ENCODE assay signal across 10 mouse cellular contexts in genomic region chr12:31580634-31581318, GRCm38 (mm10). TPM values are rescaled to one million over a fixed set of nuclear protein-coding genes. Genes with fewer than 3 reads are reported as not detected.
DNase-seq lines count a peak whose midpoint lies in the region; ATAC-seq and TF ChIP-seq lines count a peak whose summit lies in the region.
"Had no signal": no experiment of that assay in that cellular context is flagged by ENCODE, and none has a peak within 500 bp of the region (broad histone marks: within the 10 kb centered on the region; RNA-seq: fewer than 3 reads in every experiment).

No protein-coding gene starts in this region.

- H3K27ac ChIP-seq in embryonic facial prominence, embryonic 10.5 days (replicated peaks): no peak overlapping the region; the same call in 1 of the 2 replicates
- no peak overlapping the region for H3K27ac ChIP-seq in intestine, embryonic 15.5 days
- H3K27ac ChIP-seq in stomach, embryonic 14.5 days (ENCODE audit: low read length): no peak overlapping the region
- H3K27ac ChIP-seq in kidney, adult 2 months (ENCODE audit: insufficient read depth, low read depth, low read length): no peak overlapping the region
- H3K27ac ChIP-seq in kidney, embryonic 15.5 days: no peak overlapping the region
- H3K27ac ChIP-seq: liver, embryonic 13.5 days had no signal

- no peaks in the 10 kb centered on the region for H3K36me3 ChIP-seq in embryonic facial prominence, embryonic 10.5 days (replicated peaks)
- no peaks in the 10 kb centered on the region for H3K36me3 ChIP-seq in intestine, embryonic 15.5 days
- no peaks in the 10 kb centered on the region for H3K36me3 ChIP-seq in stomach, embryonic 14.5 days (ENCODE audit: control insufficient read depth, insufficient read depth, low read length)
- no peaks in the 10 kb centered on the region for H3K36me3 ChIP-seq in kidney, adult 2 months (ENCODE audit: control insufficient read depth, insufficient read depth, low read length)
- no peaks in the 10 kb centered on the region for H3K36me3 ChIP-seq in kidney, embryonic 15.5 days
- H3K36me3 ChIP-seq: liver, embryonic 13.5 days had no signal

- no peaks in the 10 kb centered on the region for H3K27me3 ChIP-seq in embryonic facial prominence, embryonic 10.5 days (replicated peaks; ENCODE audit: low read depth, poor library complexity, severe bottlenecking)
- no peaks in the 10 kb centered on the region for H3K27me3 ChIP-seq in intestine, embryonic 15.5 days (replicated peaks)
- no peaks in the 10 kb centered on the region for H3K27me3 ChIP-seq in stomach, embryonic 14.5 days (ENCODE audit: control insufficient read depth, insufficient read depth, low read length)
- no peaks in the 10 kb centered on the region for H3K27me3 ChIP-seq in kidney, adult 2 months (replicated peaks; ENCODE audit: control insufficient read depth, insufficient read depth, low read length)
- no peaks in the 10 kb centered on the region for H3K27me3 ChIP-seq in kidney, embryonic 15.5 days
- H3K27me3 ChIP-seq: liver, embryonic 13.5 days had no signal

- WGBS in embryonic facial prominence, embryonic 10.5 days: 85% methylated on average over 5 of the region's 5 CpGs
- WGBS in intestine, embryonic 15.5 days: 74% methylated on average over 5 of the region's 5 CpGs
- WGBS in stomach, embryonic 14.5 days: 86% methylated on average over 5 of the region's 5 CpGs
- 91% methylated on average over 5 of the region's 5 CpGs for WGBS in kidney, adult 2 months
- WGBS in kidney, embryonic 15.5 days: 93% methylated on average over 5 of the region's 5 CpGs

- H3K4me1 ChIP-seq in embryonic facial prominence, embryonic 10.5 days: peaks cover 5% of the 10 kb centered on the region; the same call in 1 of the 2 replicates
- no peaks in the 10 kb centered on the region for H3K4me1 ChIP-seq in intestine, embryonic 15.5 days (replicated peaks)
- H3K4me1 ChIP-seq in stomach, embryonic 14.5 days (ENCODE audit: control insufficient read depth, insufficient read depth, low read length): no peaks in the 10 kb centered on the region
- no peaks in the 10 kb centered on the region for H3K4me1 ChIP-seq in kidney, adult 2 months (ENCODE audit: control insufficient read depth, insufficient read depth, low read length)
- H3K4me1 ChIP-seq in kidney, embryonic 15.5 days: no peaks in the 10 kb centered on the region
- H3K4me1 ChIP-seq: liver, embryonic 13.5 days had no signal

- H3K4me3 ChIP-seq in embryonic facial prominence, embryonic 10.5 days: no peak overlapping the region
- H3K4me3 ChIP-seq in intestine, embryonic 15.5 days (replicated peaks): no peak overlapping the region
- H3K4me3 ChIP-seq in stomach, embryonic 14.5 days (ENCODE audit: low read depth, low read length): no peak overlapping the region
- no peak overlapping the region for H3K4me3 ChIP-seq in kidney, adult 2 months (ENCODE audit: insufficient read depth, low read depth, low read length)
- H3K4me3 ChIP-seq in kidney, embryonic 15.5 days (replicated peaks): no peak overlapping the region
- H3K4me3 ChIP-seq: liver, embryonic 13.5 days had no signal

- TF ChIP-seq POLR2A in kidney, adult 2 months (IDR thresholded peaks at IDR 0.05; ENCODE audit: low read depth, low read length): no peak

- peak; percentile 31 for DNase-seq in layer of hippocampus, adult 9-11 months
- no peak for DNase-seq in layer of hippocampus, postnatal 36 days
- peak; percentile 72 for DNase-seq in embryonic facial prominence, embryonic 10.5 days (ENCODE audit: low spot score)
- no peak for DNase-seq in kidney, adult 2 months
- no peak for DNase-seq in spleen, postnatal 36 days (ENCODE audit: low spot score in 2 of 2)
- DNase-seq: gastrocnemius, postnatal 10 days; liver, embryonic 13.5 days had no signal

- no peak overlapping the region for H3K4me2 ChIP-seq in intestine, embryonic 15.5 days (replicated peaks)
- no peak overlapping the region for H3K4me2 ChIP-seq in stomach, embryonic 14.5 days (replicated peaks; ENCODE audit: low read depth, low read length)
- H3K4me2 ChIP-seq in kidney, embryonic 15.5 days: no peak overlapping the region
- H3K4me2 ChIP-seq: liver, embryonic 13.5 days had no signal

- TF ChIP-seq CTCF in kidney, adult 2 months (conservative IDR thresholded peaks at IDR 0.05; ENCODE audit: insufficient read depth, insufficient read length, low read depth, low read length): no peak

- H3K9ac ChIP-seq in intestine, embryonic 15.5 days: no peak overlapping the region
- no peak overlapping the region for H3K9ac ChIP-seq in stomach, embryonic 14.5 days (replicated peaks; ENCODE audit: low read depth, low read length)
- H3K9ac ChIP-seq in kidney, embryonic 15.5 days: no peak overlapping the region
- H3K9ac ChIP-seq: liver, embryonic 13.5 days had no signal

- no peaks in the 10 kb centered on the region for H3K9me3 ChIP-seq in embryonic facial prominence, embryonic 10.5 days
- H3K9me3 ChIP-seq in intestine, embryonic 15.5 days: no peaks in the 10 kb centered on the region
- H3K9me3 ChIP-seq in stomach, embryonic 14.5 days (ENCODE audit: control insufficient read depth, low read depth, low read length): no peaks in the 10 kb centered on the region
- H3K9me3 ChIP-seq in kidney, embryonic 15.5 days (replicated peaks): no peaks in the 10 kb centered on the region
- H3K9me3 ChIP-seq: liver, embryonic 13.5 days had no signal

- ATAC-seq in intestine, embryonic 15.5 days: peak; percentile 81
- ATAC-seq in stomach, embryonic 14.5 days (ENCODE audit: insufficient number of reproducible peaks, insufficient read depth, low FRiP score, low read depth): peak; percentile 85
- no peak; the same call in 1 of the 2 replicates for ATAC-seq in kidney, embryonic 15.5 days (replicated peaks; ENCODE audit: low FRiP score)

RNA-seq across cellular contexts. Expression of gene Slc26a4, which starts 21.0 kb away (rescaled TPM):
- total RNA-seq in layer of hippocampus, postnatal 36 days (2021): 10 to 100 TPM; 11.8 to 11.9 TPM
- polyA plus RNA-seq in embryonic facial prominence, embryonic 10.5 days (2016; fragmentation: Nextera tagmentation; extraction: Ambion mirVana): 0.31 TPM in 1 of 2 replicates, not detected in the other
- 0.16 and 0.24 TPM in 2 replicates for polyA plus RNA-seq in intestine, embryonic 15.5 days (2015; fragmentation: Nextera tagmentation; extraction: Ambion mirVana)
- polyA plus RNA-seq in stomach, embryonic 14.5 days (2014; fragmentation: Nextera tagmentation; extraction: Ambion mirVana): 0.52 and 0.53 TPM in 2 replicates
- 34.5 and 37.8 TPM in 2 replicates for polyA plus RNA-seq in kidney, adult 2 months (2012; rRNA removed)
- 0.77 and 0.99 TPM in 2 replicates for polyA plus RNA-seq in kidney, embryonic 15.5 days (2015; fragmentation: Nextera tagmentation; extraction: Ambion mirVana)
- polyA plus RNA-seq: liver, embryonic 13.5 days had no signal

RNA-seq across cellular contexts. Expression of gene Bcap29, which starts 53.7 kb away (rescaled TPM):
- total RNA-seq in layer of hippocampus, postnatal 36 days (2021): 10 to 100 TPM; 35.1 to 42.4 TPM
- 26.5 and 30.2 TPM in 2 replicates for polyA plus RNA-seq in embryonic facial prominence, embryonic 10.5 days (2016; fragmentation: Nextera tagmentation; extraction: Ambion mirVana)
- polyA plus RNA-seq in intestine, embryonic 15.5 days (2015; fragmentation: Nextera tagmentation; extraction: Ambion mirVana): 34.1 and 41.7 TPM in 2 replicates
- polyA plus RNA-seq in stomach, embryonic 14.5 days (2014; fragmentation: Nextera tagmentation; extraction: Ambion mirVana): 33.8 and 37.2 TPM in 2 replicates
- polyA plus RNA-seq in kidney, adult 2 months (2012; rRNA removed): 2.4 and 4.7 TPM in 2 replicates
- 29.2 and 33.6 TPM in 2 replicates for polyA plus RNA-seq in kidney, embryonic 15.5 days (2015; fragmentation: Nextera tagmentation; extraction: Ambion mirVana)

Comparison
In these comparisons a context has a peak if more than half of its experiments do, and no peak if none do; other contexts are left out.
1. DNase-seq: peak in layer of hippocampus, adult 9-11 months (single experiment) and embryonic facial prominence, embryonic 10.5 days (single experiment); none in layer of hippocampus, postnatal 36 days (0 of 2), kidney, adult 2 months (single experiment) and spleen, postnatal 36 days (0 of 2).
2. RNA of gene Slc26a4, which starts 21.0 kb away (polyA plus RNA-seq): 34.5 to 37.8 TPM in kidney, adult 2 months; 0.77 to 0.99 TPM in kidney, embryonic 15.5 days, 0.52 to 0.53 TPM in stomach, embryonic 14.5 days, 0.31 TPM in embryonic facial prominence, embryonic 10.5 days and 0.16 to 0.24 TPM in intestine, embryonic 15.5 days; every median in the first group is over 10 times any median in the second.